Mouse (Mus musculus) layer of hippocampus, adult 2 months (tissue): ENCODE data around the gene Slc2a9. TPM values are rescaled to one million over a fixed set of nuclear protein-coding genes. Genes with fewer than 3 reads are reported as not detected.

Experiments
- DNase-seq, 2 experiments: peaks; one replicate each; pipeline ENCODE4 v3.0.0; 2022; ENCODE audit warnings: low spot score in 2 of 2
- H3K27ac ChIP-seq: fragments of 200-600 bp; 2 replicates; pipeline ENCODE4 v1.8.1; 2022
- H3K4me3 ChIP-seq: fragments of 200-600 bp; 2 replicates; pipeline ENCODE4 v1.8.1; 2022; ENCODE audit warnings: mild to moderate bottlenecking
- CTCF ChIP-seq: fragments of 200-600 bp; conservative IDR thresholded peaks from 2 replicates; pipeline ENCODE4 v1.8.1; 2022; ENCODE audit warnings: antibody characterized with exemption, mild to moderate bottlenecking, moderate library complexity
- total RNA-seq, 2 experiments: library from RNA; stranded (reverse); gene quantifications; 2 replicates each; pipeline ENCODE4 v1.2.3; 2021

Gene Slc2a9
- total RNA-seq, 2 experiments from 2014 or later, result 3.2 to 4.2 TPM

- peak in 1 of 2 experiments; percentile 23 for DNase-seq
- no peak for TF ChIP-seq CTCF
- Histone ChIP-seq H3K4me3 (peak overlapping the region; percentile 26; the same call in 1 of the 2 replicates), H3K27ac (peak overlapping the region; percentile 25; the same call in 1 of the 2 replicates)
These were observed 23.9 kb downstream of the Slc2a9 start for GRCm38 (mm10) chr5:38479027-38479426.

GRCm38 (mm10) chr5:38477731-38478445, 25.1 kb downstream of the Slc2a9 start:
- Histone ChIP-seq H3K4me3 (no peak overlapping the region), H3K27ac (no peak overlapping the region)
- no peak for DNase-seq
- TF ChIP-seq CTCF, result no peak

GRCm38 (mm10) chr5:38476861-38477565, 25.9 kb downstream of the Slc2a9 start:
- TF ChIP-seq CTCF, result peak; percentile 82
- H3K4me3 ChIP-seq, result no peak overlapping the region
- H3K27ac ChIP-seq, result no peak overlapping the region
- peak; percentile 58 to 82 for DNase-seq

GRCm38 (mm10) chr5:38470881-38471280, 32.1 kb downstream of the Slc2a9 start:
- TF ChIP-seq CTCF, result no peak
- H3K27ac ChIP-seq, result no peak overlapping the region
- H3K4me3 ChIP-seq, result no peak overlapping the region
- no peak for DNase-seq

GRCm38 (mm10) chr5:38469891-38470578, 32.9 kb downstream of the Slc2a9 start:
- peak; percentile 95 for TF ChIP-seq CTCF
- peak; percentile 57 to 78 for DNase-seq
- H3K27ac ChIP-seq, result no peak overlapping the region
- no peak overlapping the region for H3K4me3 ChIP-seq

DNA sequence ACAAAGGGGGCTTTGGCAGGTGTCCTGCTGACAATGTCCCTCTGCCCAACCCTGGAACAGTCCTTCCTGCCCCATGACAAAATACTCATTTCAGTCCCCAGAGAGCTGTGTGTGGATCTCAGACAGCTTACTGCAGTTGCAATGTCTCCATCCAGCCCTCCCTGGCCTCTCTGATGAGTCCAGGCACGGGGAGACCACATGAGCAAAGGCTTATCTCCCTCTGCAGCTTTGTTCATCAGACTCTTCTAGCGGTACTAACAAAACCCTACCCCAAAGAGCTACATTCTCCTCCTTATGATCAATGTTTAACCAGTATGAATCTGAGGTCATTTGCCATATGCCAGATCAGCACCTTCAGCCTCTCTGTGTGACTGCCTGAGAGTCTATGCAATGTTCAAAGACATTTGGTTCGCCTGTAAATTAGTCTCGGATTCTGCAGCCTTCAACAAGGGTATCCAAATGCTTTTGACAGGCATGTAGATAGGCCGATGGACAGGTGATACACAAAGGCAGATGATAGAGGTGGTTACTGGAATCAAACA, 36.3 kb downstream of the Slc2a9 start:
- H3K4me3 ChIP-seq, result no peak overlapping the region
- DNase-seq, result no peak
- no peak overlapping the region for H3K27ac ChIP-seq
- TF ChIP-seq CTCF, result no peak

DNA sequence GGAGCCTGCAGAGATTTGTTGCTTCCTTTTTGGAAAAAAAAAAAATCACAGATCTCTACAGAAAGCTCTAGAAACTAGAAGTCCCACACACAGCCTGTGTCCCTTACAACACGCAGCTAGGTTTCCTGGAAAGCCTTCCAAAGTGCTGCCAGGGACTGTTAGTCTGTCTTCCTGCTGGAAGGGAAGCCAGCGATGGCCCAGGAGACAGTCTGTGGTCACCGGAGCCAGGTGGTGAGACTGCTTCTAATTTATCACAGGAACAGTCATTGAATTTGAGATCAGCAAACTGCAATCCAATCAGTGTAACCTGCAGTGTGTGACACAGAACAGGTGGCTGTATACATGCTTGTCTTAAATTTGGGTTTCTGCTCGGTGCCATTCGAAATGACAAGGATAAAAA, 41.7 kb downstream of the Slc2a9 start:
- no peak for TF ChIP-seq CTCF
- Histone ChIP-seq H3K4me3 (no peak overlapping the region), H3K27ac (no peak overlapping the region)
- no peak for DNase-seq

GRCm38 (mm10) chr5:38450936-38451335, 52.0 kb downstream of the Slc2a9 start:
- Histone ChIP-seq H3K27ac (no peak overlapping the region), H3K4me3 (no peak overlapping the region)
- no peak for TF ChIP-seq CTCF
- DNase-seq, result no peak

DNA sequence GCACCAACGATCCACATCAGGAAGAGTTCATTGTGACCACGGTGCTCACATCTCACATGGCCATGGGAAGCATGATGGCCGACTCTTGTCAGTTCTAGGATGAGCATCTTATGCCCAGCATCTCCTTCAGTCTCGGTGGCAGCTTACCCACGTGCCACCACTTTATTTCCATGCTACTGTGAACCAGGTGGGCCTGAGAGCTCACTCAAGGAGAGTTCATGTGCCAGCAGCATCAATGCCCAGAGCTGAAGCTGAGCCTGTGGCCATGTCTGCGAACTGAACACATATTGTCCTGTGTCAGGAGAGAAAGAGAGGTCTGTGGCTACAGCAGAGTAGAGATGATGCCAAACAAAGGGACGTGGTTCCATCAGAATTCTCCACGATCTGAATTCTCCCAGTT, 53.3 kb downstream of the Slc2a9 start:
- Histone ChIP-seq H3K4me3 (no peak overlapping the region), H3K27ac (no peak overlapping the region)
- no peak for TF ChIP-seq CTCF
- no peak for DNase-seq

DNA sequence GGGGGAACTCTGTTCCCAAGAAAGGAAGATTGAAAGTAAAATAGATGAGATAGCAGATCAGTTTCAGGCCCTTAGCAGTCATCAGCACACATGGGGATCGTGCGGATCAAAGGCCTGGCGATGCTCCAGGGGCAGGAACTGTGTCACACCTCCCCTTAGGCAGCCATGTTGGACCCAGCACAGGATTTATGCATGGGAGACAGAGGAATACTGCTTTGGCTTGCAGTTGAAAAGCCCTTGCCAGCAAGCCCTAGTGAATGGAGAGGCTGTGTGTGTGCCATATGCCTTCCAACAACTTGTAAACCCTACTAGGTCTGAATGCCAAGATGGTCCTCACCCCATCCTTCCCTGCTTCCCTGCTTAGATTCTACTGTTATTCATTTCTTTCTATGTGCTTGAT, 54.8 kb downstream of the Slc2a9 start:
- Histone ChIP-seq H3K4me3 (no peak overlapping the region), H3K27ac (no peak overlapping the region)
- no peak for TF ChIP-seq CTCF
- no peak for DNase-seq

GRCm38 (mm10) chr5:38446316-38446975, 56.5 kb downstream of the Slc2a9 start:
- H3K27ac ChIP-seq, result no peak overlapping the region
- TF ChIP-seq CTCF, result peak; percentile 32; the same call in 1 of the 2 replicates
- H3K4me3 ChIP-seq, result no peak overlapping the region
- DNase-seq, result no peak

DNA sequence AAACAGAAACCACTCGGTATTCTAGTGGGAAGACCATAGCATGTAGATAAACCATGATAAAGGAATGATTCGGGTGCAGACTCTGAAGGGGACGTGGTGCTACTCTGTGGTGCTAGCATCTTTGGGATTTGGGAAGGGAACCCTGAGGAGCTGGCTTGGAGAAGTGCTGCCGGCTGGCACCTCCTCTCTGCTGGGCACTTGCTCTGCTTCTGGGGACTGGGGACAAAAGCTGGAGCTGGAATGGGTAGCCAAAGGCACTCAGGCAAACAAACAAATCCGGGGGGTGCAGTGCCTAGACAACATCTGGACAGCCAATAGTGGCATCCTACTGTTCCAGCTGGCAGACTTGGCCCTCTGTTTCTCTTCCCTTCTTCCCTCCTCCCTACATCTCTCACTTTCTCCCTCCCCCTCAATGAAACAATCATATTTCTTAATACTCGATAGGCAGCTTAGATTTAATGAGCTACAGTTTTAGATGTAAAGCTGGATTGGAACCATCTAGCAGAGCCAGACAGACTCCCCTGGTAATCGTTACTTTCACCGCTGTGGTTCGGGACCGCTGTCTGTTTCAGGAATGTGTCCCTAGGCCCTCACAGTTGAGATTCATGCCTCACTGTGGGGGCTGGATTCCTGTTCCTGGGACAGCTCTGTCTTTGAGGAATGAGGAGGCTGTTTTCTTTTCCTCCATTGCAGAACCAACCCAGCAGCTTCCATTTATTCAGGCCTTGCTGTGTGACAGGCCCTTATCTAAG, 61.7 kb downstream of the Slc2a9 start:
- H3K4me3 ChIP-seq, result no peak overlapping the region
- TF ChIP-seq CTCF, result no peak
- no peak for DNase-seq
- 0 out of 2 replicates have a peak overlapping the region, but pooled peaks have one; percentile 10 for H3K27ac ChIP-seq
